Mouse (Mus musculus) fibroblast of lung, adult 2 months (primary cell): Measurements from ENCODE around the gene Cachd1.

Source experiments
- DNase-seq: peaks from one replicate; pipeline ENCODE4 v3.0.0-alpha.2; 2011; ENCODE audit warnings: low read depth

Cachd1 gene

GRCm38 (mm10) chr4:100865962-100866703 lies 89.7 kb downstream of the Cachd1 start:
- DNase-seq, result no peak

DNA sequence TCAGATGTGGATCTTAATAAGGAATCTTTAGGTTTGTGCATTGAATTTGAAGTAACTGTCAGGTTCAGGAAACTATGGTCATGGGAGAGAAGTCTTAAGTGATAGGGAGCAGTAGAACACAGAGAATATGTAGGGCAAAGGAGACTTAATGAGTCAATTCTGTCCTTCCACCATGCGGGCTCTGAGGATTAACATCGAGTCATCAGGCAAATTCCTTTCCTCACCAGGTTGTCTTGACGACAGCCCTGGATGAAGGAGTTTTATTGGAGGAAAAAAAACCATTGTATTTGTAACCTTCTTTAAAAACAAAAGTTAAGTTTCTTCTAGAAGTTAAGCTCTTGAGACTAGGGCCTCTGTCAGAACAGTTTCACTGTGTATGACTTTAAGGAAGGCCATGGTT lies 100.9 kb downstream of the Cachd1 start:
- no peak for DNase-seq

DNA sequence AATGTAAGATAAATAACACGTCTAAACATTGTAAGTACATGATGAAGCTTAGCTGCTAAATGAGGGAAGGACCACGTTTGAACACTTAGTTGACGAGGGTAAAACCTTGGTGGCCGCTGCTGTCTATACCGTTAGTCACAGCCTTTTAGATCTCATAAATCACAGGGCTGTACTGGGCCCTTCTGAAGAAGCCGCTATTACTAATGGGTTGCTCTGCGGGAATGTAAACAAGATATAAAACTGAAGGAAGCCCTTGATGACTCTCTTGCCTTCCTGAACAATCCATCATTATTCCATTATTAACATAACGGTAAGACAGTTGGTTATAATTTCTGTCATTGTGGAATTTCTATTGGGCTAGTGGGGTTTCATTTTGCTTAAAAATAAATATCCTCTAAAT lies 102.9 kb downstream of the Cachd1 start:
- DNase-seq, result no peak

DNA sequence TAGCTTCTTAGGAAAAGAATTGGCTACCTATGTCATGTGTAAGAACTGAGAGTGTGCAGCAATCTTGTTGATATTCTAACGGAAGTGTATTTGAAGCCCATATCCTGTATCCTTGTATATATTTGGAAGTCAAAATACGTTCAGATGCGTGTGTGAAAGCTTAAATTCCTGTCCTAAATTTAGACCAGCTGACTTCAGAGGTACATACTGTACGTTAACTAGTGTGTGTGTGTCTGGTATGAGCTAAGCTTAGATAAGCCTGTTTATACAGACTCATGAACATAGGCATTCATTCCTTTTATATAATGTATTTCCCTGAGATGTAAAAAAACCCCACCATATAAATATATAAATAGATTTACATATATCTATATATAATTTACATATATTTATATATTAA lies 103.6 kb downstream of the Cachd1 start:
- DNase-seq, result no peak

GRCm38 (mm10) chr4:100885793-100886742 lies 109.6 kb downstream of the Cachd1 start:
- DNase-seq, result peak; percentile 28

DNA sequence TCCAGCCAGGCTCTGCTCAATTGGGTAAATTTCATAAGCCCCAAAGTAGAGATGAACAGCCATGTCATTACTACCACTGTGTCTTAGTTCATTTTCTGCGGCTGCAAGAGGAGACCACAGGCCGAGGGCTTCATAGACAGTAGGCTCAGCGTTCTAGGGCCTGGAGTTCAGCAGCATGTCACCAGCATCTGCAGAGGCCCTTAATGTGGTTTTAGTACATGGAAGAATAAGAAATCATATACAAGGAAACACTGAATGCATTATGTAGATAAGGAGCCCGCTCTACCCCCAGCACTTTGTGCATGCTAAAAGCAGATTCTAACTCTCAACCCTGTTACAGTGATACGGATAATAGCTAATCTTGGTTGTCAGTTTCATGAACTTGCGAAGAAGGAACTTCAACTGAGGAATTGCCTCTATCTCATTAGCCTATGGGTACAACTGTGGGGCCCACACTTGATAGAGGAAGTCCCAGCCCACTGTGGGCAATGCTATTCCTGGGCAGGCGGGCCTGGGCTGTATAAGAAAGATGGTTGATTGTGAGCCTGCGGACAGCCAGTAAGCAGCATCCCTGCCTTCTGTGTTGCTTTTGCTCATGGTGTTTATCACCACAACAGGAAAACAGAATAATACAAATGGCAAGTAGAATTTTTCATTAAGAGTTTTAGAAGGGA lies 110.4 kb downstream of the Cachd1 start:
- no peak for DNase-seq

- no peak for DNase-seq
Observed at GRCm38 (mm10) chr4:100890106-100890970, 113.9 kb downstream of the Cachd1 start.

DNA sequence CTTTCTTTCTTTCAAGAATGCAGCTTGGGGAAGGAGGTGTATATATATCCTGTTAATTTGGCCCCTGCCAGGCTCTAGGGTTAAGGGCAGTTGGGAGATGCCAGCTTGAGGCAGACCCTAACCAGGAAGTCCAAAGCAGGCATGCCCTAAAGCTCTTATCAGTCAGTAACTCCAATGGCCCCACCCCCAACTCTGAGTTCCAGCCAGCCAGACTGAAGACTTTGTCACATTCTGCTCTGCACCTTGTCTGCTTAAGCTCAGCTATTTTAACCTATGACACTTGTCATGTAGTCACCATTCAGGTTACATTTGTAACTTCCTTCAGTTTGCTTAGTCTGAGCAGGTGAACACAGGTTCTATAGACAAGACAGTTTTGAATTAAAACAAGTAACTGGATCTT lies 117.3 kb downstream of the Cachd1 start:
- no peak for DNase-seq

DNA sequence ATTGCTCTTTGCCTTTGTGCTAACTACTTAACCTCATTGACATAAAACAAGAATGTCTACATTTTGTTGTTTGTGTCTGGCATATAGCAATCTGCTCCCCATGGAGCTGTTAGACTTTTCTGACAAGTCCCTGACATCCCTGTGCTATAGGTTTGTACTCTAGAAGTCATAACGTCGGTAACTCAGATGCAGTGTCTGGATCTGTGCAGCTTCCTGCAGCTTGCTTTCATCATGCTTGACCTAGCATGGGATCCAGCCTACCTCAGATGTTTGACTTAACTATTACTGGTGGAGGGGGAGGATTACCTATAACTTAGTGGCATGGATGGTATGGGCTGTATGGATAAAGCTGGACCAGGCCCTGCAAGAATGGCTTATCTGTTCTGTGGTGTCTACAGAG lies 117.7 kb downstream of the Cachd1 start:
- DNase-seq, result no peak

- DNase-seq, result no peak
Observed at GRCm38 (mm10) chr4:100896260-100897010, 120.0 kb downstream of the Cachd1 start.

GRCm38 (mm10) chr4:100897943-100898342 lies 121.5 kb downstream of the Cachd1 start:
- no peak for DNase-seq

DNA sequence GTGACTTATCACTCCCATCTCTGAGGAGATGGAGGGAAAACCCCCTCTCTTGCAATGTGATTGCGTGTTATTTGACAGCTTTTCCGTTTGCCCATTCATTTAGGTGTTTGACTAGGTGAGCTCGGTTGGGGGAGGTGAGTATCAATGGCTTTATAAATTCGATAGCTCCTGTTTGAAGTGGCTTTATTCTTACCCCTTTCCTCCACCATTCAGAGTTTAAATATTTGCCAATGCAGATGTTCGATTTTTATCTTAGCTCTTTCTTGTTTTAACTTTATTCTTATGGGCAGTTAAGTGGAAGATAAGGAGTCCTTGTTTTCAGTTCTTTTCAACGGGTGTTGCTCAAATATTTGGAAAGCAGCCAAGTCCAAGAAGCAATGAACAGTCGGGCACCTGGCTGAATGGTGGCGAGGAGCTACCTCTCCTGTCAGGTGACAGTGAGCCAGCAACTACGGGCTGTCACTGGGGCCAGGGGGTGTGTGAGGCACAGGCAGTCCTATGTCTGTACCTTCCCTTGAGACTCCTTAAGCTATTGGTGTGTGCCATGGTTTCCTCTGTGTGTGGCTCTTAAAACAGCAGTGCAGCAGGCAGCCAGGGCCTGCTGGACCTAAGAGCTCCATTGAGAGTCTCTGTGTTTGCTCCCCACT lies 133.3 kb downstream of the Cachd1 start:
- no peak for DNase-seq

GRCm38 (mm10) chr4:100910605-100911330 lies 134.3 kb downstream of the Cachd1 start:
- DNase-seq, result no peak

DNA sequence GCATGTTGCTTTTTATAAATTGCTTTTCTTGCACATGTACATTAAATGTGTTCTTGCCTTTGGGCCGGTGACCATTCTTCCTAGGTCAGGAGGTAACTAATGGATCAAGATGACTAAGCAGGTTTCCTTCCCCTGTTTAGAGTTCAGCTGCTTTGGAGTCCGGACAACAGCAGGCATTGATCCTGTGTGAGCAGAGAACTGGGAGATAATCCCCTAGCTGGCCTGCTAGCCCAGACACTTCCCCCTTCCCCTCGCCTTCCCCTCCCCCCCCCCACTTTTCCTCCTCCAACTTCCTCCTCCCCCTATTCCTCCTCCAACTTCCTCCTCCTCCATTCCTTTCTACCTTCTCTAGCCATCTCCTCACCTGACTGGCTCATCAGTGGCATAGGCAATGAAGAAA lies 135.2 kb downstream of the Cachd1 start:
- no peak for DNase-seq

DNA sequence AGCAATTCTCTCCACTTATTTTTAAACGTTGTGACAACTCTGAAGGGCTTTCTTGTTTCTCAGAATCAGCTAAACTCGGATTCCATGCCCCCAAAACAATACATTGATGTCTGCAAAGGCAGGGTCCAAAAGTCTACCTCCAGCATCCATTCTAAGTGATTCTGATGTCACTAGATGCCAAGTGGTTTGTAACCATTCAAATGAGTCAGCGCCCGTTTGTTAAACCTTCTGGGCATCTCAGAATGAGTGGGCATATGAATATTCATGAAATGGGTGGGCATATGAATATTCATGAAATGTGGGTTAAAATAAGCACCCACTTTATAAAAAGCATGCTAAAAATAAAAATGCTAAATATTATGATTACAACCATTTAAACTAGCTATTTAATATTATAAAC lies 137.2 kb downstream of the Cachd1 start:
- DNase-seq, result no peak

- DNase-seq, result no peak
Observed at GRCm38 (mm10) chr4:100914532-100914931, 138.1 kb downstream of the Cachd1 start.

- DNase-seq, result no peak
Observed at GRCm38 (mm10) chr4:100915093-100915492, 138.6 kb downstream of the Cachd1 start.

DNA sequence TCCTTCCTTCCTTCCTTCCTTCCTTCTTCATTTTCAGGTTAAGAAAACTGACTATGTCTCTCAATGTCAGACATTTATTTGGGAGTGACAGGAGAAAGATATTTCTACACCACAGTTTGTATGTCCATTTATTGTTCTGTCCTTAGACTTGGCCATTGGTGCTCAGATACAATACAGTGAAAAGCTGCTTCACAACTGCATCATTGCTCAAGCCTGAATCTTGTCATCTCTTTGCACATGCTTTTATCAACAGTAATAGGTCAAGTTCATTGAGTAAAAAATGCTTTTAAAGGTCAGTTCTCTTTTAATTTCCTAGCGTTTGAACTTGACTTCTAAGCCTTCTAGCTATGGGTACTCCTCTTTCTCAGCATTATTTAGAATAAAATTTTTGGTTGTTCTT lies 141.0 kb downstream of the Cachd1 start:
- DNase-seq, result no peak

GRCm38 (mm10) chr4:100920413-100920812 lies 143.9 kb downstream of the Cachd1 start:
- no peak for DNase-seq
